Mouse (Mus musculus) spleen, adult 2 months (tissue): ENCODE results near the gene Ctsg.
"Not testable (repeated sequence)": the region's sequence is repeated elsewhere in the genome, so short reads cannot be mapped to it uniquely, and the experiment has no call there.

ENCODE experiments used
- CTCF ChIP-seq: fragments of 200-500 bp; IDR thresholded peaks from 2 replicates; pipeline ENCODE4 v1.5.1; 2011; ENCODE audit warnings: mild to moderate bottlenecking, inconsistent platforms; ENCODE audit not compliant: insufficient read depth, insufficient read length, insufficient replicate concordance; ENCODE audit errors: extremely low read depth
- POLR2A ChIP-seq: fragments of 200-500 bp; IDR thresholded peaks from 2 replicates; pipeline ENCODE4 v1.6.1; 2011; ENCODE audit warnings: low read depth, low read length, inconsistent platforms

DNA sequence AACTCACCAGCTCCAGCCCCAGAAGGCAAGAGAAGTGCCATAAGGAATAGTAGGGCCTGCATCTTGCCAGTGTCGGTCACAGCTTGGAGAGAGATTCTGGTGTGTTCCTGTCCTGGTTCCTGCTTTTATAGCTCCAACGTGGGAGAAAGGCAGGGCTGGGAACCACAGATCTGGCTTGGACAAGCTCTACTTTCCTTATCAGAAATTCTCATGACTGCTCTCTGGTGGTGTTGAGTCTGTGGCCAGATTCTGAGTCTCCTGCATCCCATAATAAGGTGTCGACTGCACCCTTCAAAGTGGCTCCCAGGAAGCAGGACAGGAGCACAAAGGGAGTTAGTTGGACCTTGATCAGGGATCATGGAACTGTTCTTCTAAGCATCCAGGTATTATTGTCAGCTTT, 40.2 kb downstream of the Ctsg start, which contains the start of gene Mcpt4:
- not testable (repeated sequence) for TF ChIP-seq CTCF, POLR2A
